Mouse (Mus musculus) CH12.LX (cell line): ENCODE data around the gene Zfp473.

ENCODE experiments used
- CHD2 ChIP-seq: IDR thresholded peaks from 2 replicates; pipeline ENCODE4 v1.6.1; 2011; ENCODE audit warnings: low read length, improper control_type of control experiment
- ELF1 ChIP-seq: IDR thresholded peaks from 2 replicates; pipeline ENCODE4 v1.6.1; 2014; ENCODE audit warnings: low read depth, mild to moderate bottlenecking, inconsistent platforms, low read length, improper control_type of control experiment
- SMC3 ChIP-seq: IDR thresholded peaks from 2 replicates; pipeline ENCODE4 v1.6.1; 2011; ENCODE audit warnings: low read depth, low read length, improper control_type of control experiment

GRCm38 (mm10) chr7:44770046-44770578, 19.3 kb upstream of the Zfp473 start:
- TF ChIP-seq ELF1 (no peak), SMC3 (no peak), CHD2 (no peak)
